Mouse (Mus musculus) lung, postnatal 14 days (tissue): ENCODE results near the gene Zbtb12.
"Not testable (repeated sequence)": the region's sequence is repeated elsewhere in the genome, so short reads cannot be mapped to it uniquely, and the experiment has no call there.

ENCODE experiments used
- DNase-seq: peaks from one replicate; pipeline ENCODE4 v3.0.0; 2021

The Zbtb12 gene

DNA sequence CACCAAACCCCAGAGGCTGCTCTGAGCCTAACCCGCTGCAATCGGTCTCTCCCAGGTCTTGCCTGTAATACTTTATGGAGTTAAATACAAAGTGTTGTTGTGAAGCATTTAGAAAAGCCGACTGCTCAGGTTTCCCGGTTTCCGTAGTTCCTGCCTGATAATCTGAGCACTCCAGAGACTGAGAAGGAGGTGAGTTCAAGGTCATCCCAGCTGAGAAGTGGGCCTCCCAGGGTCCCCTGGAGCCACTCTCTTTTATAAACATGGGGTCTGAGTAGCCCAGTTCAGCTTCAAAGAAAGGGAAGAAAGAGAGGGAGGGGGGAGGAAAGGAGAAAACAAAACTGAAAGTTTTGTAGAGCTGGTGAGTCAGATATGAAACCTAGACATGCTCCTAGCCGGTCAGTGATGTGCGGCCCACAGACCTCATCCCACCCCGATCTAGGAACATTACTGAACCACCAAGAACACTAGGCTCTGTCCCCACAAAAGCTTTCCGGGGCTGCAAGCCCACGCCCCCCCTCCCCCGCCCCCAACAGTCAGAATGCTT is at the start of gene Zbtb12:
Gene Zbtb12, plus strand, starts transcription at position 148 of the 544 bp plus-strand sequence.
- no peak for DNase-seq

DNA sequence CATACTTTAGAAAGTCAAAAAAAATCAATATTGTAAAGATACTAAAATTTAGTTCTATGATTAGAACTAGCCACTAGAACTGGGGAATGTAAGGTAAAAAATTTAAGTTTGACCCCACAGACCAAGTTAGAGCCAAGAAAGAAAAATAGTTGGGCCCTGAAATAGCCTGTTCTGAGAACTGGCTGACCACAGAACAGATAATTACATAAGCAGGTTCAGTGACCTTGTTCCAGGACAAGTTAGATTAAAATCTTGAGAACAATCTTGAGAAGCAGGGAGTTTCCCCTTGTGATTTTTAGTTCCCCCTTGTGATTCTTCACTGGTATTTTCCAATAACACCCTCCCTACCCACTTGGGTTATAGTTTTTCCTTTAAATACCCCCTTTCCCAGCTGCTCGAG is 48.5 kb upstream of the Zbtb12 start:
- not testable (repeated sequence) for DNase-seq

DNA sequence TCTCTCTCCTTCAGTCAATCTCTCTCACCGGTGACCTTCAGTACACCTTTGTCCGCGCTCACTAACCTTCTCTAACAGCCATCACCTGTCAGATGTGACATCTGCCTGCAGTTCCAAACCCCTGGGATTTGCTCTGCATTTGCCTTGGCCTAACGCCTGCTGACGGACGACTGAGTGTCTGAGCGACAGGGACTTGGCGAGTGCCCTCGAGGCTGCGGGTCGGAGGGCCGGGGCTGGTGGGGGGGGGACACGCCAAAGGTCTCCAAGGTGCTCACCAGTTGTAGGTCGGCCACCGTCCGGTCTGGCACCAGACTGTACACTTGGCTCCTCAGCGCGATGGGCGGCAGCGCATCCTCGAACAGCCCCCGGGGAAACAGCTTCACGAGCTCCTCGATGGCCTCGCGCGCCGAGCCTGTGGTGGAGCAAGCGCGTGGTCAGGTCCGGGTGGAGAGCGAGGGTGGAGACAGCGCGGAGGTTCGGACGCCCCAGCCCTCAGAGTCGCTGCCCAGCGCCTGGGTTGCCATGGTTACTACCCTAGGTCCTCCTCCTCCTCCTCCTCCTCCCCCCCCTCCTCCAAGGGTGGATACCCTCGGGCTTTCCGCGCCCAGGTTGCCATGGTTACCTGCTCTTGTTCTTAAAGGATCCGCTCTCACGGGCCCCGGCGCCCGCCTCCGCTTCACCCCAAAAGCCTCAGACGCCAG is 43.0 kb upstream of the Zbtb12 start:
- DNase-seq: no peak

DNA sequence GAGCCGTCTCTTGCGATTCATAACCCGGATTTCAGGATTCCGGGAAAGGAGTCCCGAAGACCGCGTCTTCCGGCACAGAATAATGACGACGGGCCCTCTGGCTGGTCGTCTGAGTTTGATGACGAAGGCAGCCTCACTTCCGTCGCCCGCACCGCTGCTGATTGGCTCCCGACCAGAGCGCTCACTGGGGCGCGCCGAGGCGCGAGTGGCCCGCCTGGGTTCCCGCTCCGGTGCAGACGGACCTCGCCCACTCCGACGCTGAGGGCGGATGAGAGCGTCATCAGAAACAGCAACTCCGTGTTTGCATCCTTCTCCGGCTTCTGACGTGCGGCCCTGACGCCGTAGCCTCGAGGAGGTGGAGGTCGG is 42.4 kb upstream of the Zbtb12 start, which contains the start of the genes Stk19 and Dxo:
Gene Stk19, minus strand, starts transcription at position 90 of the 366 bp plus-strand sequence.
Gene Dxo, plus strand, starts transcription at position 164 of the 366 bp plus-strand sequence.
- DNase-seq: peak; percentile 95

DNA sequence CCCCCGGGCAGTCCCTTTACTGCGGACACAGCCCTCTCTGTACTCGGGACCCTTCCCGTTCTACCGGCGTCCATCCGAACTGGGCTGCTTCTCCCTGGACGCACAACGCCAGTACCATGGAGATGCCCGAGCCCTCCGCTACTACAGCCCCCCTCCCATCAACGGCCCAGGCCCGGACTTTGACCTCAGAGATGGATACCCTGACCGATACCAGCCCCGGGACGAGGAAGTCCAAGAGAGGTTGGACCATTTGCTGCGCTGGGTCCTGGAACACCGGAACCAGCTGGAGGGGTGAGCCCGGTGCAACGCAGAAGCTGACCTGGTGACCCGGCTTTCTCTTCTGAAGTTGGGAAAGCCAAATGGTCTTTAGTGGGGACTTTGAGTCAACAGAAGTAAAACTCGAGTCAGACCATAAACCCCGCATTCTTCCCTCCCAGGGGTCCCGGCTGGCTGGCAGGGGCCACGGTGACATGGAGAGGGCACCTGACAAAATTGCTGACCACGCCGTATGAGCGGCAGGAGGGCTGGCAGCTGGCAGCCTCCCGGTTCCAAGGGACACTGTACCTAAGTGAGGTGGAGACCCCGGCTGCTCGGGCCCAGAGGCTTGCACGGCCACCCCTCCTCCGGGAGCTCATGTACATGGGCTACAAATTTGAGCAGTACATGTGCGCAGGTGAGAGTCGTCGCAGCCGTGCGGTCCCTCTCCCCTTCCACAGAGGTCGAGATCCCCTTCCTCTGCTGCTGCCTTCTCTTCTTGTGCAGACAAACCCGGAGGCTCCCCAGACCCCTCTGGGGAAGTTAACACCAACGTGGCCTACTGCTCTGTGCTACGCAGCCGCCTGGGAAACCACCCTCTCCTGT is 41.6 kb upstream of the Zbtb12 start:
- no peak for DNase-seq

DNA sequence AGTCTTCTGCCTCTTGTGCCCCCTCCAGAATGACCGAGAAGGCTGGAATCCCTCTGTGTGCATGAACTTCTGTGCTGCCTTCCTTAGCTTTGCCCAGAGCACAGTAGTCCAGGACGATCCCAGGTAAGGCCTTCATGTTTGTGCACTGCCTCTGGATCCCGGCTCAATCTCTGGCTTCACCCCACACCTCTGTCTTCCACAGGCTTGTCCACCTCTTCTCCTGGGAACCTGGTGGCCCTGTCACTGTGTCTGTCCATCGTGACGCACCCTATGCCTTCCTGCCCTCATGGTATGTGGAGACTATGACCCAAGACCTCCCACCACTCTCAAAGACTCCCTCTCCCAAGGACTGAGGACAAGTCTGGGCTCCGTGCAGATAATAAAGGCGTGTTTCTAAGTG is 40.5 kb upstream of the Zbtb12 start:
- no peak for DNase-seq

DNA sequence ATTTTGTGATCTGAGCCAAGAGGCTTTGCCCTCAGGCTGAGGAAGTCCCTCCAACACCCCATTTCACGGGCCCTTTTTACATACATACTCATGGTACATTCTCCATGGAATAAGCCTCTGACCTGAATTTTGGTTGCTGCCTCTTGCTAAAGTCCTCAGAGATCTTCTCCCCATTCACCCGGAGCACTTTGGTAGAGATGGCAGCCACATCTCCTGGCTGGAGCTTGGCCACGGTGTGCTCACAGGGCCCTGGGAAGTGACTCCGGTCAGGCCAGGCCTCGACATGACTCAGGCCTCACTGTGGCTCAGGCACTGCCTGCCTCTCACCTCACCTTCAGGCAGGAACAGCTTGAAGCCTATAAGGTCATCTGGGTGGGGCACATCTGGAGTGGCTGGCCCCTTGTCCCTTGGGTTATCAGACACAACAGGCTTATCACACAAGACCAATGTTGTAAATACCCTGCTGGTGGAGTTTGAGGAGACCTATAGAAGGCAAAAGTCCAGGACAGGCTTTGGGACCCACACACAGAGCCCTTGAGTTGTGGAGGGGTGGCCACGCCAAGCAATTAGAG is 38.5 kb upstream of the Zbtb12 start:
- no peak for DNase-seq

DNA sequence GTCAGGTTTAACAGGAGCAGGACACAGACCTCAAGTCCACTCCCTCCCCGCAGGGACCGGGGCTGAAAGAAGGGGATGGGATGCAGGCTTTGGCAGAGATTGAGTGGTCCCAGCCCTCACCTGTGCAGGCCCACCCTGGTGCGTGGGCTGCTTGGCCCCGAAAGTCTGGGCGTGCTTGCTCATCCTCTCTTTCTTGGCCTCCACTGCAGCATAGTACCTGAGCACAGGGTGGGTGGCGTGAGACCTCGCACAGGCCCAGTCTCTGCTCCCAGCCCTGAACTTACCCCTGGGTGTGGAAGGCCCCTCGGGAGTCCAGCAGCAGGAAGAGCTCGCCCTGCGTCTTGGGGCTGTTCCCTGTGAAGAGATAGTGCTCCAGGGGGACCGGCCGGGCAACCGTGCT is 34.4 kb upstream of the Zbtb12 start:
- DNase-seq: no peak

DNA sequence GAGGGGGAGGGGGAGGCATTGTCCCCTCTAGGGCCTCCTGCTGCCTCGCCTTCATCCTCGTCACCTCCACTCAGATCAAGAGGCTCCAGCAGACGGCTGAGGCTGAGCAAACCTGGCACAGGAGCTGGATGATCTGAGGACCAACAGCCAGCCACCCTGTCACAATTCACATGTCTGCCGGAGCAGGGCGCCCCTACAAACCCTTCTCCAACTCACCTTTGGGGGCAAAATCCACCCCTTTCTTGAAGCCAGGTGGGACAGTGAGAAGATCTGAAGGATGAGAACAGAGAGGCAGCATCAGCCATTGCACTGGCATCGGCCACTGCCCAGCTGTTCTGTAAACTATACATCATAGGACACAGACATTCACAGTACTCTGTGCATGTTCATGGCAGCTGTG is 32.1 kb upstream of the Zbtb12 start:
- no peak for DNase-seq

DNA sequence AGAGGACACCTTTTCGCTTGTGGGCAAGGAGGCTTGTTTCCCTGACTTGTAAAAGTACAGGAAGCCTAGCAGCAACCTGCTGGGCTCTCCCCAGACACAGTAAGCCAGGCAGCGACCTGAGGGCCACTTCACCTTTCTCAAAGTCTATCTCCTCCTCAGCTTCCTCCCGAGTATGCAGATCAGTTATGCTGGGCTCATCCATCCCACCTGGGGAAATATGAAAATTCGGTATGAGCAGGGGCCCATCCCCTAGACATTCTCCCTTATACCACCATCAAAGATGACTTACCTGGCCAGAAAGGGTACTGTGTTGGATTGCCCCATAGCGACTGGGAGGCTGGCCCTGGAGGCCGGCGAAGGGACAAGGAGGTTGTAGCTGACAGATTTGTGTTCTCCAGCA is 31.7 kb upstream of the Zbtb12 start:
- no peak for DNase-seq

DNA sequence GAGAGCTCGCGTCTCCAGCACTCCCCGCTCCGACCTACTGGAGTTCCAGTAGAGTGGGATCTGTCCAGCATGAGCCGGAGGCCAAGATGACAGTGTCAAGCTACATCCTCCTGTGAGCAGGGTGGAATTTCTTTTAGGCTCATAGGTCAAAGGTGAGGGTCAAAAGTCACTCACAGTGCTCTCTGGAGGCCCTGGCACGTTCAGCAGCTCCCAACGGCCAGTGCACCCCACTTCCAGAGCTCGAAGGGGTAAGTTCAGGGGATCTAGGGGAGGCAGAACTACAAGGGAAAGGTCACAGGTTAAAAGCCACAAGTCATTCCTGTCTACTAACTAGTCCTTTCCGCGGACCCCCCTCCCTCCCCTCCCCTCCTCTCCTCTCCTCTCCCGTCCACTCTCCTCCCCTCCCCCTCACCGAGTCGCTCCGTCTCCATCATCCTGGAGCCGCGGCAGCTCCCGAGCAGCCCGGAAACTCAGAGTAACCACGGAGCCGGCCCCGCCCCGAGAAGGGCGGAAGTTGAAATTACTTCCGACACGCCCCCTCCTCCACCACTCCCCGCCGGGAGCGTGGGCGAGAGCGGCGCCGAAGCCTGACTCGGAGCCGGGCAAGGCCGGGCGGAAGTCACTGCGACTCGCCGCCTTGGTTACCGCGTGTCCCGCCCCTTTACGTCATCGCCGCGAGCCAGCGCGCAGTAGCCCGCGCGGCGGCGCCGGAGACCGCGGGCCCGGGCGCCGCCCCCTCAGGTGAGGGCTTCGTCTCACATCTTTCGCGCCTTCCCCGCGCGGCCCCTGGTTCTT is 29.4 kb upstream of the Zbtb12 start, which contains the start of the genes Skiv2l and Nelfe:
Gene Skiv2l, minus strand, starts transcription at position 489 of the 795 bp plus-strand sequence.
Gene Nelfe, plus strand, starts transcription at position 670 of the 795 bp plus-strand sequence.
- DNase-seq: peak; percentile 98

DNA sequence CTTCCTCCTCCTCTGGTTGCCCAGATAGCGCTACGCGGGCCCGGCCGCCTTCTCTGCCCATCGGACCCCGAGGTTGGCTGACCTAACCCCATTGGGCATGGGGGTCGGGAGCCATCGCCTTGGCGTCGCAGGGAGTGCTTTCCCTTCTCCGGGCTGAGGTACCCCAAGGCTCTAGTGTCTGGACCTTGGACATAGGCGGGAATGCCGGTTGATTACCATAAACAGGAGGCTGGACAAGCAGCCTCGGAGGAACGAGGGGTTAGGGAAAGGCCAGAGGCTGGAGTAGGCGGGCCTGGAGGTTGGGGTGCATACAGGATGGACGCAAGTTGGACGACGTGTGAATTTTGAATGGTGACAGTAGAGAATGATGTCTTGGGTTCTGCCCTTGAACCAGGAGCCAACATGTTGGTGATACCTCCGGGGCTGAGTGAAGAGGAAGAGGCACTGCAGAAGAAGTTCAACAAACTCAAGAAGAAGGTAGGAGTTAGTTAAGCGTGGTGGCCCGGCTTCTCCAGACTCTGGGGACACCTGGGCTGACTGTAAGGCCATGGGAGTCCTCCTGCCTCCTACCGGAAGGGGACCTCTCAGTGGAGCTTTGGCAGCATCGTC is 28.7 kb upstream of the Zbtb12 start:
- DNase-seq: no peak

DNA sequence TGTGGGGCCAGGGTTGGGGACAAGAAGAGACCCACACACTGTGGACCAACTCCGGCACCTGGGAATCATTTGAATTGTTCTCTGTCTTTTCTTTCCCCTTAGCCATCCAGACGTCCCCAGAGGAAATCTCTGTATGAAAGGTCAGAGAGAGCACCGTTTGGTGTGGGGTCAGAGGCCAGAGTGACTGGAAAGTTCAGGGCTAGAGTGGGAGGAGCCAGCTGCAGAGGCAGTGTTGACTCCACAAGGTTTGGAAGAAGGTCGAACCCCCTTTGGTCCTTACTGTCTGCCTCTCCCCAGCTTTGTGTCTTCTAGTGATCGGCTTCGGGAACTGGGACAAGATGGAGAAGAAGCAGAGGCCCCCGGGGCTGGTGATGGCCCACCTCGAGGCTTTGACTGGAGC is 25.8 kb upstream of the Zbtb12 start:
- no peak for DNase-seq

DNA sequence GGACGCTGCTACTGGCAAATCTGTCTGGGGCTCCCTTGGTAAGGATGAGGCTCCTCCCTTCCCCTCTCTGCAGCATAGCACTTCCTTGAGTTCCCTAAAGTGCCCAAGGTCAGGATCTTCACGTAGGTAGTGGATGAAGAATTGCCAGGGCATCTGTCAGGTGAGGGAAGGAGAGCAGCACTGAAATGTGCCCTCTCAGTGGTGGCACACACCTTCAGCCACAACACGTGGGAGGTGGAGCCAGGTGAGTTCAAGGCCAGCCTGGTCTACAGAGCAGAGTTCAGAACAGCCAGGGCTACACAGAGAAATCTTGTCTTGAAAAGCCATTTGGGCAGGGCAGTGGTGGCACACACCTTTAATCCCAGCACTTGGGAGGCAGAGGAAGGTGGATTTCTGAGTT is 24.5 kb upstream of the Zbtb12 start:
- no peak for DNase-seq

DNA sequence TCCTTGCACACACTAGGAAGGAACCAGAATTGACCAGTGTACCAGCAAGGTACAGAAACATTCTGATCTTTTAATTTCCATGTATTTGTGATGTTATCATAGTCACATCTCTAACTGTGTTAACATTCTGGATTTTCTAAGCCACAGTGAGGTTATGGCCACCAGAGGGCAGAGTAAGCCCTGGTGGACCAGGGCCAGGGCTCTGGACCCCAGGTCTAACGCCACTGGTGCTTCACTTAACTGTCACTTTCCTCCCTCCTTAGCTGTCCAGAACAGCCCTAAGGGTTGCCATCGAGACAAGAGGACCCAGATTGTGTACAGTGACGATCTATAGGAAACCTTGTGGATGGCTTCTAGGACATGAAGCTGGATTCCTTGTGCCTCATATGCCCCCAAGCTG is 23.5 kb upstream of the Zbtb12 start:
- peak; percentile 68 for DNase-seq

DNA sequence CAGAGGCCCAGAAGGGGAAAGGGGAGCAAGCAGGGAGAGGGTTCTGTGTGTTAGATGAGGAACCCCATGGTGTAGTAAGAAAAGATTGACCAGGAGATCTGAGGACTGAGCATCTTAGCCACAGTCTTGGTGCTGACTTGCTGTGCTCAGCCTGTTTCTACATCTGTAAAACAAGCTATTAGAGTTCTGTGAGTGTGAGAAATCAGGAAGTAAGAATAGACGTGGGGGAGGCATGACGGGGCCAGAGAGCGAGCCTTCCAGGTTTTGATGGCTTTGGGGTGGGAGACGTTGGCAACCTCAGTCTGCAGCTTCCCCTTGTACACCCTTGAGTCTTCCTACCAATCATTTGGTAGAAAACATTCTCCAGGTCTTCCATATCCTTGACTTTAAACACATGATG is 20.6 kb upstream of the Zbtb12 start:
- DNase-seq: no peak

DNA sequence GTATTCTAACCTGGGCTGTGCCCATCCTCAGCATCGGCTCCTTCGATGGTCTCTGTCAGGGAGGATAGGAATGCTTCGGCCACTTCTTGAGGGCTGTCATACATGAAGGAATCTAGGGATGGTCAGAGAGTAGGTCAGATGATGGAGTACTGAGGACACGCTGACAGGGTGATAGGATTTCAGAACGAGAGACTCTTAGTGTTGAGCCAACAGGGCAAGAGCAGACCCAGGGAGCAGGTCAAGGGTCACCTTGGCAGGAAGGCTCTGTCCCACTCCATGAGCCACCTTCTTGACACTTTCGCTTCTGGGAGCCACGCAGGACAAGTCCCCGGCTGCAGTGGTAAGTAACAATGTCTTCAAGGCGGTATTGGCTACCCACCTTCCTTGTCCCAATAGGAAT is 18.8 kb upstream of the Zbtb12 start:
- DNase-seq: no peak

DNA sequence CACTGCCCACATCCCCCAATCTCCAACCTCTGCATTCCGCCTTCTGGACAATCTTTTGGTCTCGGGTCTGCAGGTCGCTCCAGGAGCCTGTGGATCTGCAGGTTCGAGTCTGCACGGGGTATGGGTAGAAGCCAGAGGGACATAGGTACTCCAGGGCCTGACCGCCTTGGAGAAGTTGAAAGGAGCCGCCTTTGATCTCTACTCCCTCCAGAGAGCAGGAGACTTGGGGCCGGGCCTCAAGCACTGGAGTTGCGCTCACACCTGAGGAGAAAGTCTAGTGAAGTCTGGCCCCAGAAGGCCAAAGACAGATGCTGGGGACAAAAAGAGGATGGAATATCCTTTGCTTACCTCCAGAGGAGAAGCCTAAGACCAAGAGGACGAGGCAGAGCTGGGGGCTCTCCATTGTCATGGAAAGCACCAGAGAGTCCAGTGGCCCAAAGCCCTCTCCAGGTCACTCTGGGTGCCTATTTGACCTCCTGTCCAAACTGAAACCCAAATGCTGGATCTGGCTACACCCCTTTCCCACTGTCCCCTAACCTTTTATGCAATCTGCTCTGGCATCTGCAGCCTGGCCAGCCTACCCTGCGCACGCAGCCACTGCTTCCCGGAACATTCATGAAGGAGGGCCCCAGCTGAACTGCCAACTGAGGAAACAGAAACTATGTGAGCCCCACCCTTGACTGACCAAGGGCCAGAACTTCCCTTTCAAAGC is 17.4 kb upstream of the Zbtb12 start:
- DNase-seq: peak; percentile 38

DNA sequence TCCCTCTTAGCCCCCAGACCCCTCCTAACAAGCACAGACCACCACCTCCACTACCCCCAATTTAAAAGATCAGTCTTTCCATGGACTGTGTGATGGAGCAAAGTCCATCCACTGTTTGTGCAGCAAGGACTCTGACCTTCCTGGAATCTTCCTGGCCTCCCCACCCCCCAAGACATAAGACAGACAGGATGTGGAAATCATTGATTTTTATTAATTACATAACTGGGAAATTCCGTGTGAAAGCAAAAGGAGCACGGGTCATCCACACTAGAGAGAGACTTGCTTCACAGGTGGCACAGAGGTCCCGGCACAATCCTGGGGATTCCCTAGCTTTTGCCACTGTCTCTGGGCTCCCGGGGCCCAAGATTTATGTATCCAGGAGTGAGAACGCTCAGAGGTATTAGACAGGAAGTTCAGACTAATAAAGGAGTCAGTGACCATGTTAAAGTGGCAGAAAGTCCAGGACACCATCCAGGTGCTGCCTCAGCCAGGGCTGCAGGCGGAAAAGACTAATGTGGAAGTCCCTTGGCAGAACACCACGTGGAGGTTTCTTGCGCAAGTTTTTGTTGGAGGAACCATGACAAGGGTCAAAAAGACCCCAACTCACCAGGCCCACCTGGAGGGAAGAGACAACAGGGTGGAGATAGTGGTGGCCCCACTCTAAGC is 16.7 kb upstream of the Zbtb12 start, which contains the start of gene Cfb:
Gene Cfb, minus strand, starts transcription at position 103 of the 666 bp plus-strand sequence.
- no peak for DNase-seq

DNA sequence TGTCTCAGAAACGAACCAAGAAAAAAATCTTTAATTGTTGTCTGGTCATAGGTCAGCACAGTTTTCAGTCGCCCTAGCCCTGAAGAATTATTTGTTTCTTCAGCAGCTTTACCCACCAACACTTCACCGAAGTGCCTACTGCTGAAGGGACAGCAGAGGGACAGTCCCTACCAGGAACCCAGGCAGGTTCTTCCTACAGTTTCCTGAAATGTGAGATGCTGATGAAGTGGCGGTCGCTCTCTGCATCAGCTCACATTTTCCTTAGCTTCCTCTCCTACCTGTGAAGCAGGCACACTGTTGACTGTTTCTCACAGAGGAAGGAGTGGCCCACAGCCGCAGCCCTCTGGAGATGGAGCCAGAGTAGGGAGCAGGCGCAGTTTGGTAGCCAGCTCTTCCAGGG is 13.3 kb upstream of the Zbtb12 start:
- DNase-seq: no peak

DNA sequence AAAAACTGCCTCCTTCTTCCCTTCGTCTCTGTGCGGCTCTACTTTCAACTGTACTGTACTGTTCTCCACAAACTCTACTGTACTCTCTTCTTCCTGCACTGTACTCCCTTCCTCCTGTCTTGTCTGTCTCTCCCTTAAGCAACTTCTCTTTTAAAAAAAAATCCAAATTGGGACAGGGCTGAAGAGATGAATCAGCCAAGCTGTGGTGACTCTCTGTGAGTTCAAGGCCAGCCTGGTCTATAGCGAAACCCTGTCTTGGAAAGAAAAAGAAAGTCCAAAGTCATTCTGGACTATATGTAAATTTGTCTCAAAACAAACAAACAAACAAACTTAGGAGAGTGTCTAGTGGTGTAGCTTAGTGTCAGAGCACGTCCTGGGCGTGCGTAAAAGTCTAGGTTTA is 5.0 kb upstream of the Zbtb12 start:
- no peak for DNase-seq
